Mouse (Mus musculus): ENCODE data around the gene Cox8b. TPM values are rescaled to one million over a fixed set of nuclear protein-coding genes. Genes with fewer than 3 reads are reported as not detected.
A peak's percentile ranks its signal among the peaks of the same experiment; 100 is the strongest.

Cox8b gene
- polyA plus RNA-seq, 1 experiment = 1.1 TPM

DNA sequence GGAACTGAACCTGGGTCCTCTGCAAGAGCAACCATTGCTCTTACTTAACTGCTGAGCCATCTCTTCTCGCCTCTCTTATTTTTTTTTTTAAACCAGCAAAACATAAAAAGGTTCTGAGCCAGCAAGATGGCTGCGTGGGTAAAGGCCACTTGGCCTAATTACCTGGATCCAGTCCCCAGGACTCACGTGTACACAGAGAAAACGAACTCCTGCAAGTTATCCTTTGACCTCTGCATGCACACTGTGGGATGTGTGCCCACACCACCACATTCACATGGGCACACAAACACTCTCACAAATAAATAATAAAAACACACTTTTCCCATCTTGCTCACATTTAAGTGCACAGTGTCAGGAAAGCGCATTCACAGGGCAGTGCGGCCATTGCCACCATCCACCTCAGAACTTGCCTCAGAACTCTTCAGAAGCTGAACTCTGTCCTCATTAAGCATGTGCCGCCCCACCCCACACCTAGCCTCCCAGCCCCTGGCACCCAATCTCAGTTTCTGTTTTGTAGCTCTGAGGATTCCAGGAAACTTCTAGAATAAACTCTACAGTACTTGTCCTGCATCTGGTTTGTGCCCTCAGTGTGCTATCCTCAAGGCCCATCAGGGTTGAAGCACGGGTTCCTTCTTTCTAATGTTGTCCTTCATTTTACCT is 13.9 kb upstream of the Cox8b start:
- 34% methylated on average over 8 of the region's 8 CpGs for WGBS
- H3K27ac ChIP-seq (ENCODE audit: insufficient read depth, low read depth, low read length) = peak overlapping the region; percentile 96

GRCm38 (mm10) chr7:140912846-140913482 is 12.7 kb upstream of the Cox8b start:
- Histone ChIP-seq H3K27ac (ENCODE audit: insufficient read depth, low read depth, low read length) (peak overlapping the region; percentile 96), H3K27me3 (ENCODE audit: control insufficient read depth, insufficient read depth, low read length) (no peaks in the 10 kb centered on the region), H3K4me1 (ENCODE audit: control insufficient read depth, insufficient read depth, insufficient read length, low read length) (peaks cover 26% of the 10 kb centered on the region), H3K36me3 (ENCODE audit: control insufficient read depth, insufficient read depth, low read length) (no peaks in the 10 kb centered on the region), H3K4me3 (ENCODE audit: low read depth, low read length) (no peak overlapping the region)
- WGBS = 28% methylated on average over 5 of the region's 5 CpGs
- TF ChIP-seq CTCF (IDR thresholded peaks at IDR 0.05; ENCODE audit: extremely low read depth, insufficient read length, insufficient replicate concordance, low read depth, low read length) (no peak), POLR2A (IDR thresholded peaks at IDR 0.05; ENCODE audit: low read depth, low read length) (0 out of 2 replicates have a peak, but pooled peaks have one; percentile 16)

More for the DNA sequence above, 13.9 kb upstream of the Cox8b start:
- Histone ChIP-seq H3K4me1 (ENCODE audit: control insufficient read depth, insufficient read depth, insufficient read length, low read length) (peaks cover 32% of the 10 kb centered on the region; the same call in 1 of the 2 replicates), H3K4me3 (ENCODE audit: low read depth, low read length) (no peak overlapping the region), H3K36me3 (ENCODE audit: control insufficient read depth, insufficient read depth, low read length) (no peaks in the 10 kb centered on the region), H3K27me3 (ENCODE audit: control insufficient read depth, insufficient read depth, low read length) (no peaks in the 10 kb centered on the region)
- TF ChIP-seq CTCF (IDR thresholded peaks at IDR 0.05; ENCODE audit: extremely low read depth, insufficient read length, insufficient replicate concordance, low read depth, low read length) (no peak), POLR2A (IDR thresholded peaks at IDR 0.05; ENCODE audit: low read depth, low read length) (no peak)

- WGBS = 20% methylated on average over 3 of the region's 3 CpGs
- Histone ChIP-seq H3K27me3 (ENCODE audit: control insufficient read depth, insufficient read depth, low read length) (no peaks in the 10 kb centered on the region), H3K36me3 (ENCODE audit: control insufficient read depth, insufficient read depth, low read length) (no peaks in the 10 kb centered on the region), H3K27ac (ENCODE audit: insufficient read depth, low read depth, low read length) (peak overlapping the region; percentile 96), H3K4me1 (ENCODE audit: control insufficient read depth, insufficient read depth, insufficient read length, low read length) (peaks cover 26% of the 10 kb centered on the region), H3K4me3 (ENCODE audit: low read depth, low read length) (no peak overlapping the region)
- no peak for TF ChIP-seq CTCF (IDR thresholded peaks at IDR 0.05; ENCODE audit: extremely low read depth, insufficient read length, insufficient replicate concordance, low read depth, low read length)
- TF ChIP-seq POLR2A (IDR thresholded peaks at IDR 0.05; ENCODE audit: low read depth, low read length) = no peak
Measured at GRCm38 (mm10) chr7:140912293-140912692, 12.0 kb upstream of the Cox8b start.

GRCm38 (mm10) chr7:140908634-140909107 is 8.4 kb upstream of the Cox8b start:
- H3K27me3 ChIP-seq (ENCODE audit: control insufficient read depth, insufficient read depth, low read length) = no peaks in the 10 kb centered on the region
- H3K4me3 ChIP-seq (ENCODE audit: low read depth, low read length) = peak overlapping the region; percentile 34
- peaks cover 5% of the 10 kb centered on the region for H3K4me1 ChIP-seq (ENCODE audit: control insufficient read depth, insufficient read depth, insufficient read length, low read length)
- H3K36me3 ChIP-seq (ENCODE audit: control insufficient read depth, insufficient read depth, low read length) = no peaks in the 10 kb centered on the region
- WGBS = under 1% methylated on average over 19 of the region's 19 CpGs
- no peak overlapping the region for H3K27ac ChIP-seq (ENCODE audit: insufficient read depth, low read depth, low read length)
- TF ChIP-seq CTCF (IDR thresholded peaks at IDR 0.05; ENCODE audit: extremely low read depth, insufficient read length, insufficient replicate concordance, low read depth, low read length) = peak; percentile 96
- no peak for TF ChIP-seq POLR2A (IDR thresholded peaks at IDR 0.05; ENCODE audit: low read depth, low read length)

DNA sequence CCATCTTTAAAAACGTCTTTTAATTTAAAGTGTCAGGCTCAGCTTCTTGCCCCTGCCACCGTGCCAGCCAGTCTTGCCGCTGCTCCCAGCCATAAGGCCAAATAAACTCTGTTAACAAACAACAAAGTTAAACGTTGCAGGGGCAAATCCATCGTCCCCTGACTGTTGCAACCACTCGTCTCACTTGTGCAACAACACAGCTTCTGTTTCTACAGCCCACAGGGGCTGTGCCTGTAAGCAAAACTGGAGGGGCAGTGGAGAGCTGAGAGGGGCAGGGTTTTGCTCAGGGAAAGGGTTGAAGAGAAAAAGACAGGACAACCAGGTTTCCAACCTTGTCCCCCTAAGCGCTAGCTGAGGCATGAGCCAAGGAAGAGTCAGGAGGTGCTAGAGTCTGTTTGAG is 7.9 kb upstream of the Cox8b start:
- WGBS = 49% methylated on average over 7 of the region's 7 CpGs
- Histone ChIP-seq H3K27ac (ENCODE audit: insufficient read depth, low read depth, low read length) (no peak overlapping the region), H3K27me3 (ENCODE audit: control insufficient read depth, insufficient read depth, low read length) (no peaks in the 10 kb centered on the region), H3K36me3 (ENCODE audit: control insufficient read depth, insufficient read depth, low read length) (no peaks in the 10 kb centered on the region), H3K4me3 (ENCODE audit: low read depth, low read length) (no peak overlapping the region), H3K4me1 (ENCODE audit: control insufficient read depth, insufficient read depth, insufficient read length, low read length) (peaks cover 5% of the 10 kb centered on the region)
- TF ChIP-seq CTCF (IDR thresholded peaks at IDR 0.05; ENCODE audit: extremely low read depth, insufficient read length, insufficient replicate concordance, low read depth, low read length) = no peak
- no peak for TF ChIP-seq POLR2A (IDR thresholded peaks at IDR 0.05; ENCODE audit: low read depth, low read length)

- H3K36me3 ChIP-seq (ENCODE audit: control insufficient read depth, insufficient read depth, low read length) = no peaks in the 10 kb centered on the region
- H3K27ac ChIP-seq (ENCODE audit: insufficient read depth, low read depth, low read length) = no peak overlapping the region
- no peaks in the 10 kb centered on the region for H3K27me3 ChIP-seq (ENCODE audit: control insufficient read depth, insufficient read depth, low read length)
- TF ChIP-seq POLR2A (IDR thresholded peaks at IDR 0.05; ENCODE audit: low read depth, low read length) (no peak), CTCF (IDR thresholded peaks at IDR 0.05; ENCODE audit: extremely low read depth, insufficient read length, insufficient replicate concordance, low read depth, low read length) (no peak)
- H3K4me3 ChIP-seq (ENCODE audit: low read depth, low read length) = no peak overlapping the region
- peaks cover 5% of the 10 kb centered on the region for H3K4me1 ChIP-seq (ENCODE audit: control insufficient read depth, insufficient read depth, insufficient read length, low read length)
- WGBS = 86% methylated on average over 7 of the region's 7 CpGs
Measured at GRCm38 (mm10) chr7:140907697-140908096, 7.5 kb upstream of the Cox8b start.

GRCm38 (mm10) chr7:140907131-140907530 is 6.9 kb upstream of the Cox8b start:
- WGBS = 79% methylated on average over 13 of the region's 13 CpGs
- Histone ChIP-seq H3K4me3 (ENCODE audit: low read depth, low read length) (no peak overlapping the region), H3K4me1 (ENCODE audit: control insufficient read depth, insufficient read depth, insufficient read length, low read length) (peaks cover 2% of the 10 kb centered on the region; the same call in 1 of the 2 replicates), H3K27ac (ENCODE audit: insufficient read depth, low read depth, low read length) (no peak overlapping the region), H3K36me3 (ENCODE audit: control insufficient read depth, insufficient read depth, low read length) (no peaks in the 10 kb centered on the region), H3K27me3 (ENCODE audit: control insufficient read depth, insufficient read depth, low read length) (no peaks in the 10 kb centered on the region)
- TF ChIP-seq POLR2A (IDR thresholded peaks at IDR 0.05; ENCODE audit: low read depth, low read length) (no peak), CTCF (IDR thresholded peaks at IDR 0.05; ENCODE audit: extremely low read depth, insufficient read length, insufficient replicate concordance, low read depth, low read length) (no peak)
